Mouse (Mus musculus): Measurements from ENCODE around the gene Adam11. TPM values are rescaled to one million over a fixed set of nuclear protein-coding genes. Genes with fewer than 3 reads are reported as not detected.

Adam11 gene
- polyA plus RNA-seq, 1 experiment from 2014 or later: 6.2 TPM

DNA sequence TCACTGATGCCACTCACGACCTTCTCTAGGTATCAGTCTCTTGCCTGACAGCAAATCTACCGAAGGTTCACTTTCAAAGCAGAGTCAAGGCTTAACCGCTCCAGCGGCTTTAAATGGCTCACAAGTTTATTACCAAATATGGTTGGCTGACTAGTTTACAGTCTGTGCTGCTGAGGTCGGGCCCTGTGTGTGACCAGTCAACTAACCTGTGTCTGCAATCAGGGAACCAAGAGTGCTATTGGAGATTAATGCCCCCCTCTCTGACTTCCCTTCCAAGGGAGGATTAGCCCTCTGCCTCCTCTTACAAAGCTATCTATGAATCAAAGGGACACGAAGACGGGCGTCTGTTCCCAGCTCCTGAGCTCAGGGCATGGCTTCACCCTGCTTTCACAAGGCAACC lies 32.9 kb downstream of the Adam11 start:
- Histone ChIP-seq H3K36me3 (peaks cover 29% of the 10 kb centered on the region), H3K27me3 (ENCODE audit: insufficient read depth, poor library complexity, severe bottlenecking) (no peaks in the 10 kb centered on the region), H3K9me3 (no peaks in the 10 kb centered on the region), H3K27ac (peak overlapping the region; percentile 84), H3K4me1 (peaks cover 37% of the 10 kb centered on the region), H3K4me3 (no peak overlapping the region)
- WGBS: 34% methylated on average over 8 of the region's 8 CpGs
- no peak for DNase-seq (ENCODE audit: low spot score)

DNA sequence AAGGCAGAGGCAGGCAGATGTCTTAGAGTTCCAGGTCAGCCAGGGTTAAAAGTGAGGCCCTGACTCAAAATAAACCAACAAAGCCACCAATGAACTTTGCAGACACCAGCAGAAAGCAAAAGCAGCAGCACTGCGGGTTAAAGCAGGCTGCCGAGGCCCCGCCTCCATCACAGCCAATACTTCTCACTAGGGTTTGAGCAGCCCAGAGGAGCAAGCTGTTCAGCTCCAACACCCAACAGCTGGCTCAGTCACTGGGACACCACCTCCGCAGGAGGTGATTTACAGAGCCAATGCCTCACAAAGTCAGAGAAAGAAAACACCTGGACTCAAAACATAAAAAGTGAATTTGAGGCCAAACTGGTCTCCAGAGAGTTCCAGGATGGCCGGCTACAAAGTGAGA lies 42.2 kb downstream of the Adam11 start:
- no peak overlapping the region for H3K4me3 ChIP-seq
- H3K27ac ChIP-seq: no peak overlapping the region
- H3K27me3 ChIP-seq (ENCODE audit: insufficient read depth, poor library complexity, severe bottlenecking): no peaks in the 10 kb centered on the region
- H3K36me3 ChIP-seq: peaks cover 72% of the 10 kb centered on the region
- H3K4me1 ChIP-seq: peaks cover 12% of the 10 kb centered on the region; the same call in 1 of the 2 replicates
- no peak for DNase-seq (ENCODE audit: low spot score)
- H3K9me3 ChIP-seq: no peaks in the 10 kb centered on the region
- 85% methylated on average over 5 of the region's 5 CpGs for WGBS

DNA sequence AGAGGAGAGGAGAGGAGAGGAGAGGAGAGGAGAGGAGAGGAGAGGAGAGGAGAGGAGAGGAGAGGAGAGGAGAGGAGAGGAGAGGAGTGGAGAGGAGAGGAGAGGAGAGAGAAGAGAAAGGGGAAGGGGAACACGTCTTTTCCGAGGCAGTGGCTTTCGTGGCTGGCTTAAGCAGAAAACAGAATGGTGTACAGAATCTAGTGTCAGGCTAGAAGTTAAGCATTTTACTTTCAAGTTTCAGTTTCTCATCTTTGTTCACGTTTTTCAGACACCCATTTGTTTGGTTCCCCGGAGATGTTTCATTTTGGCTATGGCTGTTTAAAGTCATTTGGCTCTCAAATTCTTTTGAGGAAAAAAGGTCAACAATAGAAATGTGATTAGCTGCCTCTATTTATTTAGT lies 47.0 kb downstream of the Adam11 start:
- WGBS: 79% methylated on average over 5 of the region's 5 CpGs
- Histone ChIP-seq H3K9me3 (no peaks in the 10 kb centered on the region), H3K4me1 (peaks cover 2% of the 10 kb centered on the region; the same call in 1 of the 2 replicates), H3K27me3 (ENCODE audit: insufficient read depth, poor library complexity, severe bottlenecking) (no peaks in the 10 kb centered on the region), H3K27ac (no peak overlapping the region), H3K36me3 (peaks cover 38% of the 10 kb centered on the region), H3K4me3 (no peak overlapping the region)
- no peak for DNase-seq (ENCODE audit: low spot score)

DNA sequence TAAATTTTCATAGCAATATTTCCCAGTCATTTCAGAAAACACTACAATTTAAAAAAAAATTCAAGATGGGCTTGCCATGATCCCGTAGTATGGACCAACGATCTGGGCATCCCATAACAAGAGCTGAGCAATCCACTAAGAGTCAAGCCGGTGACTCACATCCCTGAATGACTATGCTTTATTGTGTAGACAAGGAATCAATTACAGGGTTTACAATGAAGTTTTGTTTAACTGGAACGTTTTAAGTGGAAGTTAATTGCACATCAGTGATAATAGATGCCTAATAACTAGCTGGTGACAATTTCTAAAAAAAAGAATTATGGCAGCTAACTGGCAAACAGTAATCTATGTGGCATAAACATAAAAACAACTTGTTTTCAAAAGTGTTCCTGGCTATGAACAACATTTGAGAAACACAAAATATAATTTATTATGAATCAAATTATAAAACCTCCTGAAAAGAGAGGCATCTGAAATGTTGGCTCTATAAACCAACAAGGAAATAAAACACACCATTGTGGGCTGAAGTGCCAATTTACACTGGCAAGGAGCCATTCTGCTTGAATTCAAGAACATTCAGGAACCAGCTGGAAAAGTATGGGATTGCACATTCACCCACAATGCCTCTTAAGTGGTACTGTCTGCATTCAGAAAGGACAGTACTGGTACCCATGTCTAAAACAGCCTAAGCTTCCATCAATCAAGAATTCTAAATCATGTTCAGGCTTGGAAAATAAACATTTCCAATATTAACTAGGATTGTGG lies 49.7 kb downstream of the Adam11 start:
- H3K27me3 ChIP-seq (ENCODE audit: insufficient read depth, poor library complexity, severe bottlenecking): no peaks in the 10 kb centered on the region
- H3K4me3 ChIP-seq: no peak overlapping the region
- peaks cover 14% of the 10 kb centered on the region for H3K36me3 ChIP-seq
- H3K27ac ChIP-seq: no peak overlapping the region
- 72% methylated on average over 4 of the region's 4 CpGs for WGBS
- H3K9me3 ChIP-seq: no peaks in the 10 kb centered on the region
- no peak for DNase-seq (ENCODE audit: low spot score)
- peaks cover 17% of the 10 kb centered on the region; the same call in 1 of the 2 replicates for H3K4me1 ChIP-seq

DNA sequence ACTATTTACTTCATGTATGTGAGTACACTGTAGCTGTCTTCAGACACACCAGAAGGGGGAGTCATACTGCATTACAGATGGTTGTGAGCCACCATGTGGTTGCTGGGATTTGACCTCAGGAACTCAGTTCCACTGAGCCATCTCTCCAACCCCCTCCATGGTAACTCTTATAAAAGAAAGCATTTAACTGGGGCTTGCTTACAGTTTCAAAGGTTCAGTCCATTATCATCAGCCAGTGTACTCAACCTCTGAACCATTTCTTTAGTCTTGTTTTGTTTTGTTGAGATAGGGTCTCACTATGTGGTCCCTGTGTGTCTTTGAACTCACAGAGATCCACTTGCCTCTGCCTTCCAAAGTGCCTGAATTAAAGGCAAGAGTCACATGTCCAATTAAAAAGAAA lies 53.6 kb downstream of the Adam11 start:
- Histone ChIP-seq H3K4me3 (no peak overlapping the region), H3K27me3 (ENCODE audit: insufficient read depth, poor library complexity, severe bottlenecking) (no peaks in the 10 kb centered on the region), H3K4me1 (peaks cover 28% of the 10 kb centered on the region), H3K27ac (no peak overlapping the region), H3K9me3 (no peaks in the 10 kb centered on the region), H3K36me3 (peaks cover 11% of the 10 kb centered on the region)
- no peak for DNase-seq (ENCODE audit: low spot score)

DNA sequence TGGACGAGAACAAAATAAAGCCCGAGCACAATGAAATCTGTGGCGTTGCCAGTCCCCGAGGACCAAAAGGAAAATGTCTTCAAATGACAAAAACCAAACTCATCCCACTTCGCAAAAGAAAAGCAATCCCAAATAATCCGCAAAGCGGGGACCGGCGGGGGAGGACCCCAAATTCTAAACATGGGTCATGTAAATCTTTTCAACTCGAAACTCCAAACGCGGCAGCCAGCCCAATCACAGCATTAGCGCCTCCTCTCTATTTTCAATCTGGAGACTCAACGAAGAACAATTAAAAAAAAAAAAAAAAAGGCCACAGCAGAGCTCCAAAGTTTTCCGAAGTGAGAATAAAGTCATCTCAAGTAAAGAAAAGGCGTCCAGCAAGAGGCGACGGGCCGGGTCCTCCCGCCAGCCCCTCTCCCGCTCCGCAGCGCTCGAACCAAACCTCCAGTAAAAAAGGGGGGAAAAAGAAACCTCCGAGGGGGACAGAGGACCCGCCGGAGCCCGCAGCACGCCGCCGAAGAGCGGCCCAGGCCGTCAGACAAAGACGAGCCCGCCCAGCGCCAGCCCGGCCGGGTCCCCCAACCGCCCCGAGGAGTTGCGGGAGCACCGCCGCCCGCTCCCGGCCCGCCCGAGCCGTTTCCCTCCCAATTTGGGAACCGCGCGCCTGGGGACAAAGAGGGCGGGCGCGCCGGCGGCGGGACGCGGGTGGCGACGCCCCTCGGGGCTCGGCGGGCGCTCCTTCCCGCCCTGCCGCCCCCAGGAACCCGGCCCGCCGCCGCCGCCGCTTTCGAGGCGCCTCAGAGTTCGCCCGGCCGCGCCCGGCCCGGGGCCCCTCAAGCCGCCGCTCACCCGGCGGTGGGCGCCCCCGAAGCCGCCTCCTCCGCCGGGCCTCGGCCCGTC lies 57.1 kb downstream of the Adam11 start:
- Histone ChIP-seq H3K36me3 (no peaks in the 10 kb centered on the region), H3K4me3 (peak overlapping the region; percentile 94), H3K9me3 (no peaks in the 10 kb centered on the region), H3K4me1 (peaks cover 28% of the 10 kb centered on the region), H3K27ac (peak overlapping the region; percentile 100), H3K27me3 (ENCODE audit: insufficient read depth, poor library complexity, severe bottlenecking) (0 out of 2 replicates have a peak, but pooled peaks cover 2% of the 10 kb centered on the region)
- WGBS: under 1% methylated on average over 88 of the region's 92 CpGs
- DNase-seq (ENCODE audit: low spot score): no peak

DNA sequence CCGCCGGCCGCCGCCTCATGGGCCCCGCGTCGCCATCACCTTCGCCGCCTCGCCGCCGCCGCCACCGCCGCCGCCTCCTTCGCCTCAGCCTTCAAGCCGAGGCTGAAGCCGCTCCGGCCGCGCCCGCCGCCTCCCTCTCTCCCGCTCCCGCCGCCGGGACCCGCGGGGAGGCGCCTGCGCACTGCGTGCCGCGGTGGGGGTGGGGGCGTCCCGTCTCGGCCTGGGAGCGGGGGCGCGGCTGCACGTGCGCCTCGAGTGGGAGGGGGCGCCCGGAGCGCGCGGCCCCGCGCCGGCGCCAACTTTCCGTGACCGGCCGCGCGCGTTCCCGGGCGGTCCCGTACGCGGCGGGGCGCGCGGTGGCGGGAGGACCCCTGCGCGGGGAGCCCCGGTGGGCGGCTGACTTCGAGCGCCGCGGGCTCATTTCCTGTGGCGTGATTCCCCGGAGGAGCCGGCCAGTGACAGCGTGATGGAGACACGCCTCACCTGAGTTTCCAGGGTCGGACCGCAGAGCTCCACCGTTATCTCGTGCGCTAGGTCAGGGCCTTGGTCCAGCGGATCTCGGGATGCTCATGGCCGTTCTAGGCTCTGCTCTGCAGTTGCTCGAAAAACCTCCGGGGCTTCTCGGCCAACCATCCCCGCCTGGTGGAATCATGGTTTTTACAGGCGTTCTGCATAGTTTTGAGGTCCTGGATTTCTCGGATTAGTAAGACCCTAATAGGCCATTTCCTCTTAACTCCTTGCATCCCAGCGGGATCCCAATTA lies 58.0 kb downstream of the Adam11 start, which contains the start of gene Gjc1:
TSS of gene Gjc1 (minus strand) at position 680 of the 762 bp plus-strand sequence.
- Histone ChIP-seq H3K27me3 (ENCODE audit: insufficient read depth, poor library complexity, severe bottlenecking) (0 out of 2 replicates have a peak, but pooled peaks cover 2% of the 10 kb centered on the region), H3K9me3 (no peaks in the 10 kb centered on the region), H3K4me1 (peaks cover 21% of the 10 kb centered on the region), H3K36me3 (no peaks in the 10 kb centered on the region), H3K4me3 (peak within 1 kb of the TSS; percentile 94), H3K27ac (peak within 1 kb of the TSS; percentile 100)
- 2% methylated on average over 84 of the region's 97 CpGs for WGBS
- DNase-seq (ENCODE audit: low spot score): peak; percentile 87

DNA sequence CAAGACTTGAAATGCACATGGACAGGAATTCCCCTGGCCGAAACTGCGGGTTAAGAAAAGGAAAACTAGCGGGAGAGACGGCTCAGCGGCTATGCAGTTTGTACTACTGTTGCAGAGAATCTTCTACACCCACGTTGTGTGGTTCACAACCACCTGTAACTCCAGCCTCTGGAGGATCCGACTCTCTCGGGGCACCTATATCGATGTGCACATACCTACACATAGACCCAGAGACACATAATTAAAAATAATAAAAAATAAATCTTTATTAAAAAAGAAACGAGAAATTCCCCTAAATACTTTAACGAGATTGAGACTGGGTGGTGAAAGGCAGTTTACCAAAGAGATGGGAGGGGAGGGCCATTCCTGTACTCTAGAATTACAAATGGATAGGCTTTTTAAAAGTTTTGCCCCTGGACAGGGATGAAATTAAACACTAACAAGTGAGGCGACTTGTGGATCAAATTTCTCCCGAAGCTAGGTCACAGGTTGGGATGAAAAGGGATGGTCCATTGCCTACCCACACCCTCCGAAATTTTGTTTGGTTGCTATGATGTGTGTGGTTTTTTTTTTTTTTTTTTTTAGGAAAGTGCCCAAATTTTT lies 58.6 kb downstream of the Adam11 start:
- Histone ChIP-seq H3K27me3 (ENCODE audit: insufficient read depth, poor library complexity, severe bottlenecking) (0 out of 2 replicates have a peak, but pooled peaks cover 2% of the 10 kb centered on the region), H3K36me3 (no peaks in the 10 kb centered on the region)

DNA sequence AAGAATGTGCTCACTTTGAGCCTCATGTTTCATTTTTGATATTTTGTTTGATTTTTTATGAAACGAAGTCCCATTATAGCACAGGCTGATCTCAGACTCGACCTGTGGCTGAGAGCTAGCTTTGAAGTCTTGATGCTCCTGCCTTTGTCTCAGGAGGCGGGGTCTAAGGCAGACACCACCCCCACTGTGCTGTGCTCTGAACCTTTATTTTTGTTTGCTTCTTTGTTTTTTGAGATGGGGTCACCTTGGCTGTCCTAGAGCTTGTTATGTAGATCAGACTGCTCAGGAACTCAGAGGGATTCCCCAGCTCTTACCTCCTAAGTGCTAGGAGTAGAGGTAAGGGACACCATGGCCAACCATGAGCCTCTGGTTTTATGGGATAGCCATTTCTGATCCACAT lies 59.2 kb downstream of the Adam11 start:
- Histone ChIP-seq H3K9me3 (no peaks in the 10 kb centered on the region), H3K4me3 (no peak overlapping the region), H3K27ac (no peak overlapping the region), H3K27me3 (ENCODE audit: insufficient read depth, poor library complexity, severe bottlenecking) (0 out of 2 replicates have a peak, but pooled peaks cover 2% of the 10 kb centered on the region), H3K4me1 (peaks cover 16% of the 10 kb centered on the region), H3K36me3 (no peaks in the 10 kb centered on the region)
- WGBS: 10% methylated on average over 3 of the region's 3 CpGs
- no peak for DNase-seq (ENCODE audit: low spot score)

More for the DNA sequence above, 58.6 kb downstream of the Adam11 start:
- H3K9me3 ChIP-seq: no peaks in the 10 kb centered on the region
- H3K4me1 ChIP-seq: peaks cover 17% of the 10 kb centered on the region
- H3K27ac ChIP-seq: peak overlapping the region; percentile 100
- 8% methylated on average over 14 of the region's 14 CpGs for WGBS
- no peak for DNase-seq (ENCODE audit: low spot score)
- H3K4me3 ChIP-seq: peak overlapping the region; percentile 94

DNA sequence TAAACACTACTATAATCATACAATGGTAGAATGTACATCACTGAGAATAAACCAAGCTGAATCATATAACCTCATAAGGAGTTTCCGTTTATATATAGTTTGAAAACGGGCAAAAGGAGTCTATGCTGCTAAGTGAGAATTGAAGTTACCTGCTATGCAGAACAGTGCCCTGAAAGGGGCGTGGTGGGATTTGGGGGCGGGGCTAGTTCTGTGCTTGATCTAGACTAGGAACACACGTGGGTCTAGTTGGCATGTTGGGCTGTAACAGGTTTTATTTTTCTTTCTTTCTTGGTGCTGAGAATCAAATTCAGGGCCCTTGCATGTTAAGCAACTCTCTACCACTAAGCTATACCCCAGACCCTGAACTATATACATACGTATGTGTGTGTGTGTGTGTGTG lies 60.0 kb downstream of the Adam11 start:
- WGBS: 46% methylated on average over 6 of the region's 6 CpGs

DNA sequence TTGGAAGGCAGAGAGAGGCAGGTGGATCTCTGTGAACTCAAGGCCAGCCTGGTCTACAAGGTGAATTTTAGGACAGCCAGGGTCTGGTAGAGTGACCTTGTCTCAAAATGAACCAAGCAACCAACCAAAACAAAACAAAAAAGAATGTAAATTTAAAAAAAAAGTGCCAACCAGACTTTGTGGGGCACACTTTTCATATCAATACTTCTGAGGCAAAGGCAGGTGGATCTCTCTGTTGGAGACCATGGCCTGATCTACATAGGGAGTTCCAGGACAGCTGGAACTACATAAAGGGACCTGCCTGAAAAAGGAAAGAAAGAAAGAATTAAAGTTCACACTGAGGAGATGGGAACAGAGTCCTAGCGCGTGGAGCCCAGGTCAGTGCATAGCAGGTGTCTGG lies 65.2 kb downstream of the Adam11 start:
- Histone ChIP-seq H3K4me1 (peaks cover 11% of the 10 kb centered on the region), H3K36me3 (no peaks in the 10 kb centered on the region), H3K27me3 (ENCODE audit: insufficient read depth, poor library complexity, severe bottlenecking) (no peaks in the 10 kb centered on the region), H3K9me3 (no peaks in the 10 kb centered on the region), H3K4me3 (no peak overlapping the region), H3K27ac (no peak overlapping the region)
- DNase-seq (ENCODE audit: low spot score): no peak
- 69% methylated on average over 2 of the region's 2 CpGs for WGBS

More for the DNA sequence above, 60.0 kb downstream of the Adam11 start:
- H3K27ac ChIP-seq: no peak overlapping the region
- H3K36me3 ChIP-seq: no peaks in the 10 kb centered on the region
- no peaks in the 10 kb centered on the region for H3K9me3 ChIP-seq
- 0 out of 2 replicates have a peak, but pooled peaks cover 2% of the 10 kb centered on the region for H3K27me3 ChIP-seq (ENCODE audit: insufficient read depth, poor library complexity, severe bottlenecking)
- no peak overlapping the region for H3K4me3 ChIP-seq
- H3K4me1 ChIP-seq: peaks cover 10% of the 10 kb centered on the region
- DNase-seq (ENCODE audit: low spot score): no peak

DNA sequence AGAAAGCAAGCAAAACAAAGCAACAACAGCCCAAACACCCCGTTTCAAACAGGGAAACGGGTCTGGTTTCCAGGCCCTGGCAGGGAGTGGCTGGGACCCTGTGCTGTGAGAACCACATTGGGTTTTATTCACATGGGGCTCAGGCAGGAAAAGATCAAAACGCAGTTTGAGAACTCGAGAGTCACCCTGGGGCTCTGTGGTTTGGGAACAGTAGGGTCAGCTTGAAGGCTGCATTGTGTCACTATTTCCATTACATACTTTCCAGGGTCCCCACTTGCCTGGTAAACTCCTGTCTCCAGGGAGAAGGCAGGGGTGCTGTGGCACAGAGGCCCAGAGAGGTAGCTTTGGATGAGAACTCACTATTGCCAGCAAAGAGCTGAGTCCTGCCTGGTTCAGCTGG lies 65.9 kb downstream of the Adam11 start:
- no peaks in the 10 kb centered on the region for H3K9me3 ChIP-seq
- no peak overlapping the region; the same call in 1 of the 2 replicates for H3K27ac ChIP-seq
- peaks cover 11% of the 10 kb centered on the region for H3K4me1 ChIP-seq
- H3K36me3 ChIP-seq: no peaks in the 10 kb centered on the region
- H3K27me3 ChIP-seq (ENCODE audit: insufficient read depth, poor library complexity, severe bottlenecking): no peaks in the 10 kb centered on the region
- WGBS: 39% methylated on average over 4 of the region's 4 CpGs
- H3K4me3 ChIP-seq: no peak overlapping the region
- DNase-seq (ENCODE audit: low spot score): no peak
